Mouse (Mus musculus): ENCODE measurements around the gene Cubn. TPM values are rescaled to one million over a fixed set of nuclear protein-coding genes. Genes with fewer than 3 reads are reported as not detected.

The Cubn gene
- polyA plus RNA-seq, 1 experiment from 2014 or later, result 5.2 TPM

- ATAC-seq (replicated peaks; ENCODE audit: low FRiP score, low TSS enrichment, low read depth), result no peak
- 84% methylated on average over 3 of the region's 3 CpGs for WGBS
- no peaks in the 10 kb centered on the region for H3K36me3 ChIP-seq (ENCODE audit: control insufficient read depth, insufficient read depth, low read length)
These were observed 83.3 kb downstream of the Cubn start for GRCm38 (mm10) chr2:13408333-13408732.

GRCm38 (mm10) chr2:13407698-13408097 lies 83.9 kb downstream of the Cubn start:
- H3K27me3 ChIP-seq (replicated peaks; ENCODE audit: control insufficient read depth, insufficient read depth, low read length), result no peaks in the 10 kb centered on the region
- no peak overlapping the region for H3K9ac ChIP-seq (ENCODE audit: low read length)
- H3K27ac ChIP-seq (ENCODE audit: low read depth), result no peak overlapping the region
- peaks cover 2% of the 10 kb centered on the region; the same call in 1 of the 2 replicates for H3K4me1 ChIP-seq (replicated peaks; ENCODE audit: control insufficient read depth, insufficient read depth, low read length)
- H3K36me3 ChIP-seq (ENCODE audit: control insufficient read depth, insufficient read depth, low read length), result no peaks in the 10 kb centered on the region
- no peak overlapping the region for H3K4me2 ChIP-seq (ENCODE audit: low read length)
- no peak for DNase-seq (ENCODE audit: low spot score)
- no peak overlapping the region for H3K4me3 ChIP-seq (ENCODE audit: low read depth, low read length)
- no peak for ATAC-seq (replicated peaks; ENCODE audit: low FRiP score, low TSS enrichment, low read depth)
- H3K9me3 ChIP-seq (ENCODE audit: control insufficient read depth, low read length), result no peaks in the 10 kb centered on the region

More at GRCm38 (mm10) chr2:13408333-13408732, 83.3 kb downstream of the Cubn start:
- Histone ChIP-seq H3K4me2 (ENCODE audit: low read length) (no peak overlapping the region), H3K4me1 (replicated peaks; ENCODE audit: control insufficient read depth, insufficient read depth, low read length) (peaks cover 2% of the 10 kb centered on the region; the same call in 1 of the 2 replicates), H3K4me3 (ENCODE audit: low read depth, low read length) (no peak overlapping the region), H3K9me3 (ENCODE audit: control insufficient read depth, low read length) (no peaks in the 10 kb centered on the region), H3K27me3 (replicated peaks; ENCODE audit: control insufficient read depth, insufficient read depth, low read length) (no peaks in the 10 kb centered on the region), H3K9ac (ENCODE audit: low read length) (no peak overlapping the region), H3K27ac (ENCODE audit: low read depth) (no peak overlapping the region)
- no peak for DNase-seq (ENCODE audit: low spot score)

DNA sequence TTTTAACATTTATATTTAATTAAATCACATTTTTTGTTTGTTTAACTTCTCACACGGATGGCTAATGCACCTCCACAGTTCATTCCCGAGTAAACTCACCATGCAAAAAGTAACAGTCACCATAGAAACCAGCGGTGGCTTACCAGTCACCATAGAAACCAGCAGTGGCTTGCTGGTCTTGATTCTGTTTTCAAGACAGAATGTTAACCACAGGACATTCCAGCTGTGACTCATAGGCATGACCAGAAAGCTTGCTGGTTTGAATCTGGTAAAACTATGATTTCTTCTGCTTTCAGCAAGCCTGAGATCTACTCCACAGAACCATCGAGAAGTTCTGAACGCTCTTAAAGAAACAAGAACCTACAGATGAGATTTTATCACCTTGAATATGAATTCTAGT lies 84.3 kb downstream of the Cubn start:
- Histone ChIP-seq H3K4me1 (replicated peaks; ENCODE audit: control insufficient read depth, insufficient read depth, low read length) (peaks cover 2% of the 10 kb centered on the region; the same call in 1 of the 2 replicates), H3K4me2 (ENCODE audit: low read length) (no peak overlapping the region), H3K27me3 (replicated peaks; ENCODE audit: control insufficient read depth, insufficient read depth, low read length) (no peaks in the 10 kb centered on the region), H3K9me3 (ENCODE audit: control insufficient read depth, low read length) (no peaks in the 10 kb centered on the region), H3K4me3 (ENCODE audit: low read depth, low read length) (no peak overlapping the region), H3K27ac (ENCODE audit: low read depth) (no peak overlapping the region), H3K9ac (ENCODE audit: low read length) (no peak overlapping the region), H3K36me3 (ENCODE audit: control insufficient read depth, insufficient read depth, low read length) (no peaks in the 10 kb centered on the region)
- DNase-seq (ENCODE audit: low spot score), result no peak
- no peak for ATAC-seq (replicated peaks; ENCODE audit: low FRiP score, low TSS enrichment, low read depth)
- 36% methylated on average over 5 of the region's 5 CpGs for WGBS

- 75% methylated on average over 5 of the region's 5 CpGs for WGBS
- ATAC-seq (replicated peaks; ENCODE audit: low FRiP score, low TSS enrichment, low read depth) (no peak), DNase-seq (ENCODE audit: low spot score) (no peak)
- Histone ChIP-seq H3K4me3 (ENCODE audit: low read depth, low read length) (no peak overlapping the region), H3K9me3 (ENCODE audit: control insufficient read depth, low read length) (no peaks in the 10 kb centered on the region), H3K27me3 (replicated peaks; ENCODE audit: control insufficient read depth, insufficient read depth, low read length) (no peaks in the 10 kb centered on the region), H3K36me3 (ENCODE audit: control insufficient read depth, insufficient read depth, low read length) (no peaks in the 10 kb centered on the region), H3K4me1 (replicated peaks; ENCODE audit: control insufficient read depth, insufficient read depth, low read length) (peaks cover 2% of the 10 kb centered on the region; the same call in 1 of the 2 replicates), H3K9ac (ENCODE audit: low read length) (no peak overlapping the region), H3K27ac (ENCODE audit: low read depth) (no peak overlapping the region), H3K4me2 (ENCODE audit: low read length) (no peak overlapping the region)
These were observed 86.5 kb downstream of the Cubn start for GRCm38 (mm10) chr2:13404986-13405678.

DNA sequence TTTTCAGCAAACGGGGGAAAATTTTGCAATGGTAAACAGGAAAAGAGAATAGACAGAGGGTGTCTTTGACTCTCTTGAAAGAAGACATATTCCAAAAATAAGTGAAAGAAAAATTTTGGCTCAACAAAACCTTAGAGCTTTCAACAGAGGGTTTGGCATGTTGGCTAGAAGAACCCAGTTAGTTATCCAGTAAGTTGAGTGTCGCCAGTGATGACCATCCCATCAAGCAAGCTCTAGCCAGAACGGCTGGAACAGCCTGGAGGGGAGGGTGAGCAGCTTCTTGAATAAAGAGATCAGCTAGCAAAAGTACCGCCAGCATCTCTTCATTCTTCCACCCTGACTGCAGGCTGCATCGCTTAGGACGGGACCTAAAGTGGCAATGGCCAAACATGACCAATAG lies 90.8 kb downstream of the Cubn start:
- Histone ChIP-seq H3K36me3 (ENCODE audit: control insufficient read depth, insufficient read depth, low read length) (no peaks in the 10 kb centered on the region), H3K27ac (ENCODE audit: low read depth) (no peak overlapping the region), H3K4me2 (ENCODE audit: low read length) (no peak overlapping the region), H3K9me3 (ENCODE audit: control insufficient read depth, low read length) (no peaks in the 10 kb centered on the region), H3K4me1 (replicated peaks; ENCODE audit: control insufficient read depth, insufficient read depth, low read length) (no peaks in the 10 kb centered on the region; the same call in none of the 2 replicates), H3K9ac (ENCODE audit: low read length) (no peak overlapping the region), H3K27me3 (replicated peaks; ENCODE audit: control insufficient read depth, insufficient read depth, low read length) (no peaks in the 10 kb centered on the region), H3K4me3 (ENCODE audit: low read depth, low read length) (no peak overlapping the region)
- 84% methylated on average over 6 of the region's 6 CpGs for WGBS
- ATAC-seq (replicated peaks; ENCODE audit: low FRiP score, low TSS enrichment, low read depth) (no peak), DNase-seq (ENCODE audit: low spot score) (no peak)

DNA sequence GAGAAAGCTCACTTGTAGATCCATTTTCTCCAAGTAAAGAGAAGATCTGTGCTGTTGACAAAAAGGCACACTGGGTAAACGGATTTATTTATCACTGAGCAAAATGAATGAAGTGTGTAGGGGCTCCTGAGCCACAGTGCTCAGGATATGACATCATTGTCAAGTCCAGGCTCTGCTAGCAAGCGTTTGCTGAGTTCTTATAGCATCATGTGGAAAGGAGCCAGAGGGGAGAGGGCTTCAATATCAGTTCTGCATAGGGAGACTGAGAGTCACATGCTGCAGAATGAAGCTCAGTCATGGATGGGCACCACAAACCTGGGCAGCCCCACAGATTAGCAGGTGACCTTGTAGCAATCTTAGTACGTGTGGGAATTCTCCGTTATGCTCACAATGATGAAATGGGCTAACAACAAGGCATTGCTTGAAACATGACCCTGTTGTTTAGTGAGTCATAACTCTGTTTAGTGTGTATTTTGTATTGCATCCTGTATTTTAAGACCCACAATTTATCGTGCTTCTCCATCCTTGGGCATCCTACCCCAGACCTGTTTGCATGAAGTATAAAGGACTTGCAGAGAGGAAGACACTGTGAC lies 92.0 kb downstream of the Cubn start:
- DNase-seq (ENCODE audit: low spot score) (no peak), ATAC-seq (replicated peaks; ENCODE audit: low FRiP score, low TSS enrichment, low read depth) (no peak)
- Histone ChIP-seq H3K4me3 (ENCODE audit: low read depth, low read length) (no peak overlapping the region), H3K4me1 (replicated peaks; ENCODE audit: control insufficient read depth, insufficient read depth, low read length) (no peaks in the 10 kb centered on the region; the same call in none of the 2 replicates), H3K27me3 (replicated peaks; ENCODE audit: control insufficient read depth, insufficient read depth, low read length) (no peaks in the 10 kb centered on the region), H3K36me3 (ENCODE audit: control insufficient read depth, insufficient read depth, low read length) (no peaks in the 10 kb centered on the region), H3K9ac (ENCODE audit: low read length) (no peak overlapping the region), H3K27ac (ENCODE audit: low read depth) (no peak overlapping the region), H3K9me3 (ENCODE audit: control insufficient read depth, low read length) (no peaks in the 10 kb centered on the region), H3K4me2 (ENCODE audit: low read length) (no peak overlapping the region)
- WGBS, result 71% methylated on average over 5 of the region's 5 CpGs

DNA sequence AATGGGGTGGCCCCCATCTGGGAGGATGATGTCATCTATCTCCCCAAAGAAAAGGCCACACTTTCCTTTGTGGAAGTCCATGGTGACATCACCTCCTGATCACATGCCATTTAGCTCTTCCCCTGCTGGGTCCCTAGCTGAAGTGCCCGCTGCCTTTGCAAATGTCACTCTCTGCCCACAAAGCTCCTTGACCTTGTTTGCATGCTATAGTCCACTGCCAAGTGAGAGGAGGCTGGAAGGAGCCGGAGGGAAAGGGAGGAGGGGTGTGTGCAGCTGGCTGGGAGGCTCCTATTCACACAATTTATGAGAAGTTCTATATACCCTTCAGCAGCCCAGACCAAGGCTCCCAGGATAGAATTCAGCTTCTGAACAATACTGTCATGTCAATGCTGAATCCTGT lies 92.7 kb downstream of the Cubn start:
- Histone ChIP-seq H3K4me2 (ENCODE audit: low read length) (no peak overlapping the region), H3K4me3 (ENCODE audit: low read depth, low read length) (no peak overlapping the region), H3K36me3 (ENCODE audit: control insufficient read depth, insufficient read depth, low read length) (no peaks in the 10 kb centered on the region), H3K27me3 (replicated peaks; ENCODE audit: control insufficient read depth, insufficient read depth, low read length) (no peaks in the 10 kb centered on the region), H3K4me1 (replicated peaks; ENCODE audit: control insufficient read depth, insufficient read depth, low read length) (no peaks in the 10 kb centered on the region; the same call in none of the 2 replicates), H3K27ac (ENCODE audit: low read depth) (no peak overlapping the region), H3K9ac (ENCODE audit: low read length) (no peak overlapping the region), H3K9me3 (ENCODE audit: control insufficient read depth, low read length) (no peaks in the 10 kb centered on the region)
- ATAC-seq (replicated peaks; ENCODE audit: low FRiP score, low TSS enrichment, low read depth) (no peak), DNase-seq (ENCODE audit: low spot score) (no peak)
- 33% methylated on average over 2 of the region's 2 CpGs for WGBS

- H3K27me3 ChIP-seq (replicated peaks; ENCODE audit: control insufficient read depth, insufficient read depth, low read length), result no peaks in the 10 kb centered on the region
- ATAC-seq (replicated peaks; ENCODE audit: low FRiP score, low TSS enrichment, low read depth) (no peak), DNase-seq (ENCODE audit: low spot score) (no peak)
- H3K36me3 ChIP-seq (ENCODE audit: control insufficient read depth, insufficient read depth, low read length), result no peaks in the 10 kb centered on the region
- no peak overlapping the region for H3K4me3 ChIP-seq (ENCODE audit: low read depth, low read length)
- H3K4me2 ChIP-seq (ENCODE audit: low read length), result no peak overlapping the region
- no peaks in the 10 kb centered on the region; the same call in none of the 2 replicates for H3K4me1 ChIP-seq (replicated peaks; ENCODE audit: control insufficient read depth, insufficient read depth, low read length)
- no peak overlapping the region for H3K27ac ChIP-seq (ENCODE audit: low read depth)
- H3K9ac ChIP-seq (ENCODE audit: low read length), result no peak overlapping the region
- no peaks in the 10 kb centered on the region for H3K9me3 ChIP-seq (ENCODE audit: control insufficient read depth, low read length)
- WGBS, result 53% methylated on average over 4 of the region's 4 CpGs
These were observed 93.1 kb downstream of the Cubn start for GRCm38 (mm10) chr2:13398551-13398950.

GRCm38 (mm10) chr2:13396124-13396540 lies 95.5 kb downstream of the Cubn start:
- 41% methylated on average over 3 of the region's 3 CpGs for WGBS
- H3K27me3 ChIP-seq (replicated peaks; ENCODE audit: control insufficient read depth, insufficient read depth, low read length), result no peaks in the 10 kb centered on the region
- ATAC-seq (replicated peaks; ENCODE audit: low FRiP score, low TSS enrichment, low read depth), result no peak
- H3K4me2 ChIP-seq (ENCODE audit: low read length), result no peak overlapping the region
- no peak overlapping the region for H3K9ac ChIP-seq (ENCODE audit: low read length)
- H3K9me3 ChIP-seq (ENCODE audit: control insufficient read depth, low read length), result no peaks in the 10 kb centered on the region
- no peak for DNase-seq (ENCODE audit: low spot score)
- no peak overlapping the region for H3K4me3 ChIP-seq (ENCODE audit: low read depth, low read length)
- H3K4me1 ChIP-seq (replicated peaks; ENCODE audit: control insufficient read depth, insufficient read depth, low read length), result no peaks in the 10 kb centered on the region; the same call in none of the 2 replicates
- no peaks in the 10 kb centered on the region for H3K36me3 ChIP-seq (ENCODE audit: control insufficient read depth, insufficient read depth, low read length)
- peak overlapping the region; percentile 19 for H3K27ac ChIP-seq (ENCODE audit: low read depth)
